Mouse (Mus musculus): Measurements from ENCODE around the gene Ehd1.

- no peak for TF ChIP-seq POLR2A (IDR thresholded peaks at IDR 0.05; ENCODE audit: control insufficient read depth in 1 of 2, insufficient read depth in 1 of 2, low read depth in 1 of 2, low read length in 2 of 2, poor library complexity in 1 of 2)
- TF ChIP-seq ZKSCAN1 (IDR thresholded peaks at IDR 0.05; ENCODE audit: low read depth, low read length), result no peak
- peak; percentile 10; the same call in 1 of the 2 replicates for TF ChIP-seq TAL1 (IDR thresholded peaks at IDR 0.05; ENCODE audit: low read length)
- TF ChIP-seq CTCF (IDR thresholded peaks at IDR 0.05 in 2 of 3, conservative IDR thresholded peaks at IDR 0.05 in 1 of 3; ENCODE audit: control insufficient read depth in 1 of 3, insufficient read depth in 1 of 3, low read depth in 2 of 3, low read length in 3 of 3, poor library complexity in 1 of 3, severe bottlenecking in 1 of 3), result no peak
- 0 out of 2 replicates have a peak, but pooled peaks have one; percentile 2 for TF ChIP-seq MXI1 (IDR thresholded peaks at IDR 0.05; ENCODE audit: low read depth, low read length)
- TF ChIP-seq MYC (IDR thresholded peaks at IDR 0.05; ENCODE audit: low read depth, low read length), result no peak
- peak in 1 of 2 experiments; percentile 27; a peak in 1 of 4 replicates for TF ChIP-seq EP300 (IDR thresholded peaks at IDR 0.05; ENCODE audit: low read depth in 1 of 2, low read length in 2 of 2)
Measured at GRCm38 (mm10) chr19:6236842-6237241, 39.7 kb upstream of the Ehd1 start.
